ENCODE assay signal across 8 mouse cellular contexts in the genomic region with DNA sequence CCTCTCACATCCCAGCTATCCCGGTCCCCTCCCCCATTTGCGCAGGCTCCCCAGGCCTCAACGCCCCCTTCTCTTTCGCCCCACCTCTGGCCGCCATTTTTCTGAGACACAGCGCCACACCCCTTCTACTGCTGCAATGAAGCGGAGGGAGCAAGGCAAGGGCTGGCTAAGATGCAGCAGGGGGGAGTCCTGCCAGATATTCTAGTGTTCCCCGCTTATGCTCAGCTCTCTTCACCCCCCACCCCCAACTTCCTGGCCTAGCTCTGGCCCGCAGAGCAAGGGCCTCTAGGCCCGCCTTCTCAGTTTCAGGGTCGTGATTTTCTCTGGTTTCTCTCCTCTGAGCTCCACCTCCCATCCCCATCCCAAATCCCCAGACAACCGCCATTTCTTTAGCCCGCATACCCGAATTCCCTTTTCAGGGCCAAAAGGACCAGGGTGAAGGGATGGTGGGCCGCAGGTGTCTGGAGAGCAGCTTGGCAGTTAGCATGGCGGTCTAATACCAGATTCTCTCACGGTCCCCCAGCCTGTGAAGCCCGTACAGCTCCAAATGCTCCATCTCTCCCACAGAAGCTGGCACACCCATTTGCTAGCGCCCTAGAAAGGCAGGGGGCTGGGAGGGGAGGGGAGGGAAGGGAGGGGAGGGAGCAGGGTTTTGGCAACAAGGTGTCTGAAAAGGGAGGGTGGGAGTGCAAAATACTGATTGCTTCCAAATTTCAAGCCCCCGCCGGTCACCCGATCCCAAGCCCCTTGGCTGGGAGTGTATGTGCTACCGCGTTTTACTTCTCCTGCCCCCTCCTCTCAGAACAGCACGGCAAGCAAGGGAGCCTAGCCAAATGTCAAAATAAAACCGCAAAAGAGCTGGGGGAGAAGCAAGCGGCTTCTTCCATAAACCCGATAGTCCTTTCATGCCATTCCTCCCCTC. TPM values are rescaled to one million over a fixed set of nuclear protein-coding genes. Genes with fewer than 3 reads are reported as not detected.
A peak's percentile ranks its signal among the peaks of the same experiment; 100 is the strongest.
DNase-seq lines count a peak whose midpoint lies in the region; ATAC-seq and TF ChIP-seq lines count a peak whose summit lies in the region.

No protein-coding gene starts in this region.

- WGBS in intestine, postnatal 0 days: 20% methylated on average over 28 of the region's 28 CpGs
- 18% methylated on average over 27 of the region's 28 CpGs for WGBS in limb, embryonic 15.5 days
- WGBS in midbrain, postnatal 0 days: 15% methylated on average over 27 of the region's 28 CpGs

- peak; percentile 26 for DNase-seq in layer of hippocampus, adult 11-12 months (ENCODE audit: low spot score)
- DNase-seq in layer of hippocampus, adult 9-10 months (ENCODE audit: low spot score): no peak
- DNase-seq in cerebellum, postnatal 10 days: peak; percentile 65 to 72
- peak; percentile 11 for DNase-seq in gastrocnemius, postnatal 25 days
- DNase-seq in midbrain, postnatal 0 days (ENCODE audit: low spot score): peak; percentile 63
- peak; percentile 7 for DNase-seq in thymus, postnatal 0 days (ENCODE audit: low spot score)

- no peaks in the 10 kb centered on the region for H3K9me3 ChIP-seq in intestine, postnatal 0 days (ENCODE audit: control insufficient read depth)
- no peaks in the 10 kb centered on the region for H3K9me3 ChIP-seq in limb, embryonic 15.5 days
- H3K9me3 ChIP-seq in midbrain, postnatal 0 days (ENCODE audit: low read length): no peaks in the 10 kb centered on the region

- no peak for ATAC-seq in intestine, postnatal 0 days
- peak; percentile 73 for ATAC-seq in limb, embryonic 15.5 days (ENCODE audit: insufficient number of reproducible peaks, low FRiP score, low TSS enrichment, low read depth)
- peak; percentile 82 for ATAC-seq in midbrain, postnatal 0 days (ENCODE audit: low FRiP score)

- peak overlapping the region; percentile 61 for H3K4me2 ChIP-seq in intestine, postnatal 0 days (replicated peaks; ENCODE audit: low read depth)
- H3K4me2 ChIP-seq in limb, embryonic 15.5 days: peak overlapping the region; percentile 43
- peak overlapping the region; percentile 51 for H3K4me2 ChIP-seq in midbrain, postnatal 0 days (ENCODE audit: low read depth, low read length, poor library complexity, severe bottlenecking)

- no peak overlapping the region; the same call in 1 of the 2 replicates for H3K27ac ChIP-seq in intestine, postnatal 0 days (ENCODE audit: low read depth, low read length)
- peak overlapping the region; percentile 83 for H3K27ac ChIP-seq in limb, embryonic 15.5 days
- H3K27ac ChIP-seq in midbrain, postnatal 0 days (ENCODE audit: low read depth, low read length): peak overlapping the region; percentile 89

- no peaks in the 10 kb centered on the region for H3K27me3 ChIP-seq in intestine, postnatal 0 days (replicated peaks; ENCODE audit: control insufficient read depth, insufficient read depth, low read length)
- peaks cover 4% of the 10 kb centered on the region for H3K27me3 ChIP-seq in limb, embryonic 15.5 days
- H3K27me3 ChIP-seq in midbrain, postnatal 0 days (ENCODE audit: insufficient read depth, low read length): no peaks in the 10 kb centered on the region

- H3K4me3 ChIP-seq in intestine, postnatal 0 days (ENCODE audit: low read depth, low read length): peak overlapping the region; percentile 43
- H3K4me3 ChIP-seq in limb, embryonic 15.5 days: peak overlapping the region; percentile 55
- peak overlapping the region; percentile 55 for H3K4me3 ChIP-seq in midbrain, postnatal 0 days (ENCODE audit: low read depth, low read length)

- 0 out of 2 replicates have a peak overlapping the region, but pooled peaks have one; percentile 26 for H3K9ac ChIP-seq in intestine, postnatal 0 days (ENCODE audit: low read depth, low read length)
- peak overlapping the region; percentile 42 for H3K9ac ChIP-seq in limb, embryonic 15.5 days
- peak overlapping the region; percentile 74 for H3K9ac ChIP-seq in midbrain, postnatal 0 days (replicated peaks; ENCODE audit: low read length, poor library complexity, severe bottlenecking)

- H3K36me3 ChIP-seq in intestine, postnatal 0 days (ENCODE audit: control insufficient read depth, insufficient read depth): no peaks in the 10 kb centered on the region
- peaks cover 15% of the 10 kb centered on the region for H3K36me3 ChIP-seq in limb, embryonic 15.5 days
- peaks cover 10% of the 10 kb centered on the region; the same call in 1 of the 2 replicates for H3K36me3 ChIP-seq in midbrain, postnatal 0 days (ENCODE audit: insufficient read depth, low read length)

- no peaks in the 10 kb centered on the region for H3K4me1 ChIP-seq in intestine, postnatal 0 days (replicated peaks; ENCODE audit: control insufficient read depth, insufficient read depth, low read length)
- no peaks in the 10 kb centered on the region; the same call in 1 of the 2 replicates for H3K4me1 ChIP-seq in limb, embryonic 15.5 days
- no peaks in the 10 kb centered on the region for H3K4me1 ChIP-seq in midbrain, postnatal 0 days (ENCODE audit: insufficient read depth, low read length)

- TF ChIP-seq CTCF in intestine, postnatal 0 days (IDR thresholded peaks at IDR 0.05; ENCODE audit: low read depth): no peak; the same call in 1 of the 2 replicates
- TF ChIP-seq CTCF in midbrain, postnatal 0 days (IDR thresholded peaks at IDR 0.05): peak; percentile 35

RNA-seq across cellular contexts. Expression of a gene that starts 0.9 kb away (rescaled TPM):
- total RNA-seq in gastrocnemius, postnatal 25 days (2021): 1 to 10 TPM; 4.8 to 5.0 TPM
- polyA plus RNA-seq in intestine, postnatal 0 days (2015; fragmentation: Nextera tagmentation; extraction: Ambion mirVana): 12.5 and 13.3 TPM in 2 replicates
- 77.1 and 83.1 TPM in 2 replicates for polyA plus RNA-seq in limb, embryonic 15.5 days (2015; fragmentation: Nextera tagmentation; extraction: Ambion mirVana)
- 114 and 129 TPM in 2 replicates for total RNA-seq in midbrain, postnatal 0 days (2014; rRNA removed)
- polyA plus RNA-seq in midbrain, postnatal 0 days (2015; fragmentation: Nextera tagmentation; extraction: Ambion mirVana): 85.4 and 88.1 TPM in 2 replicates
- 14.3 and 14.7 TPM in 2 replicates for polyA plus RNA-seq in thymus, postnatal 0 days (2015; fragmentation: Nextera tagmentation; extraction: Ambion mirVana)

RNA-seq across cellular contexts. Expression of a gene that starts 51.7 kb away (rescaled TPM):
- 10 to 100 TPM; 24.6 to 31.7 TPM for total RNA-seq in gastrocnemius, postnatal 25 days (2021)
- polyA plus RNA-seq in intestine, postnatal 0 days (2015; fragmentation: Nextera tagmentation; extraction: Ambion mirVana): 38.1 and 38.6 TPM in 2 replicates
- polyA plus RNA-seq in limb, embryonic 15.5 days (2015; fragmentation: Nextera tagmentation; extraction: Ambion mirVana): 95.4 and 108 TPM in 2 replicates
- total RNA-seq in midbrain, postnatal 0 days (2014; rRNA removed): 49.4 and 72.0 TPM in 2 replicates
- 75.0 and 75.2 TPM in 2 replicates for polyA plus RNA-seq in midbrain, postnatal 0 days (2015; fragmentation: Nextera tagmentation; extraction: Ambion mirVana)
- 25.7 and 26.4 TPM in 2 replicates for polyA plus RNA-seq in thymus, postnatal 0 days (2015; fragmentation: Nextera tagmentation; extraction: Ambion mirVana)

RNA-seq across cellular contexts. Expression of a gene that starts 56.9 kb away (rescaled TPM):
- total RNA-seq in gastrocnemius, postnatal 25 days (2021): 1 to 10 TPM; 1.6 to 2.2 TPM
- 6.3 and 8.3 TPM in 2 replicates for polyA plus RNA-seq in intestine, postnatal 0 days (2015; fragmentation: Nextera tagmentation; extraction: Ambion mirVana)
- polyA plus RNA-seq in limb, embryonic 15.5 days (2015; fragmentation: Nextera tagmentation; extraction: Ambion mirVana): 32.3 and 33.3 TPM in 2 replicates
- total RNA-seq in midbrain, postnatal 0 days (2014; rRNA removed): 40.0 and 40.1 TPM in 2 replicates
- 49.0 and 51.4 TPM in 2 replicates for polyA plus RNA-seq in midbrain, postnatal 0 days (2015; fragmentation: Nextera tagmentation; extraction: Ambion mirVana)
- 10.7 and 10.8 TPM in 2 replicates for polyA plus RNA-seq in thymus, postnatal 0 days (2015; fragmentation: Nextera tagmentation; extraction: Ambion mirVana)
